Mouse (Mus musculus): ENCODE measurements around the gene Fam83e.

- TF ChIP-seq CTCF (IDR thresholded peaks at IDR 0.05; ENCODE audit: low read depth, low read length) = no peak
- no peak for TF ChIP-seq POLR2A (IDR thresholded peaks at IDR 0.05; ENCODE audit: extremely low read depth, insufficient read depth, low read length)
Observed at GRCm38 (mm10) chr7:45719738-45720412, 1.1 kb upstream of the Fam83e start.
